In genomic region chr6:148367094-148367539, GRCm38 (mm10) we compare ENCODE assay signal across 22 mouse cellular contexts.
DNase-seq lines count a peak whose midpoint lies in the region; ATAC-seq lines count a peak whose summit lies in the region.
"Had no signal": no experiment of that assay in that cellular context is flagged by ENCODE, and none has a peak within 500 bp of the region (broad histone marks: within the 10 kb centered on the region; RNA-seq: fewer than 3 reads in every experiment).

No protein-coding gene starts in this region.

- H3K4me2 ChIP-seq in embryonic facial prominence, embryonic 11.5 days (ENCODE audit: low read depth, low read length) = no peak overlapping the region
- H3K4me2 ChIP-seq in kidney, embryonic 16.5 days (replicated peaks; ENCODE audit: low read depth, low read length) = no peak overlapping the region
- no peak overlapping the region for H3K4me2 ChIP-seq in neural tube, embryonic 13.5 days
- H3K4me2 ChIP-seq: heart, embryonic 13.5 days; liver, embryonic 15.5 days had no signal

- H3K36me3 ChIP-seq in embryonic facial prominence, embryonic 11.5 days (replicated peaks; ENCODE audit: control insufficient read depth, insufficient read depth, low read depth, low read length) = no peaks in the 10 kb centered on the region
- no peaks in the 10 kb centered on the region for H3K36me3 ChIP-seq in embryonic facial prominence, embryonic 10.5 days (replicated peaks)
- H3K36me3 ChIP-seq in kidney, embryonic 16.5 days (ENCODE audit: insufficient read depth, low read length) = no peaks in the 10 kb centered on the region
- H3K36me3 ChIP-seq in neural tube, embryonic 13.5 days = no peaks in the 10 kb centered on the region
- H3K36me3 ChIP-seq: heart, embryonic 13.5 days; liver, embryonic 15.5 days had no signal

- H3K9ac ChIP-seq in embryonic facial prominence, embryonic 11.5 days (replicated peaks; ENCODE audit: low read length) = no peak overlapping the region
- no peak overlapping the region for H3K9ac ChIP-seq in kidney, embryonic 16.5 days (replicated peaks; ENCODE audit: low read length)
- H3K9ac ChIP-seq in neural tube, embryonic 13.5 days = no peak overlapping the region
- H3K9ac ChIP-seq: heart, embryonic 13.5 days; liver, embryonic 15.5 days had no signal

- 30% methylated on average over 4 of the region's 4 CpGs for WGBS in embryonic facial prominence, embryonic 11.5 days
- whole genome bisulfite sequencing in embryonic facial prominence, embryonic 10.5 days = 35% methylated on average over 4 of the region's 4 CpGs
- 17% methylated on average over 4 of the region's 4 CpGs for WGBS in kidney, embryonic 16.5 days
- WGBS in neural tube, embryonic 13.5 days = 7% methylated on average over 4 of the region's 4 CpGs

- H3K9me3 ChIP-seq in embryonic facial prominence, embryonic 11.5 days (replicated peaks; ENCODE audit: control insufficient read depth, low read length) = no peaks in the 10 kb centered on the region
- H3K9me3 ChIP-seq in embryonic facial prominence, embryonic 10.5 days = no peaks in the 10 kb centered on the region
- H3K9me3 ChIP-seq in kidney, embryonic 16.5 days (ENCODE audit: low read length) = no peaks in the 10 kb centered on the region
- no peaks in the 10 kb centered on the region for H3K9me3 ChIP-seq in neural tube, embryonic 13.5 days
- H3K9me3 ChIP-seq: liver, embryonic 15.5 days had no signal

- no peak overlapping the region for H3K27ac ChIP-seq in embryonic facial prominence, embryonic 11.5 days (replicated peaks; ENCODE audit: low read depth, low read length)
- no peak overlapping the region for H3K27ac ChIP-seq in embryonic facial prominence, embryonic 10.5 days (replicated peaks)
- H3K27ac ChIP-seq in kidney, embryonic 16.5 days (ENCODE audit: low read length) = peak overlapping the region; percentile 63
- H3K27ac ChIP-seq in neural tube, embryonic 13.5 days (replicated peaks) = peak overlapping the region; percentile 49; the same call in 1 of the 2 replicates
- H3K27ac ChIP-seq: gastrocnemius, adult 2 months; heart, embryonic 13.5 days; liver, embryonic 15.5 days had no signal

- H3K27me3 ChIP-seq in embryonic facial prominence, embryonic 11.5 days (ENCODE audit: control insufficient read depth, insufficient read depth, low read length) = no peaks in the 10 kb centered on the region
- no peaks in the 10 kb centered on the region for H3K27me3 ChIP-seq in embryonic facial prominence, embryonic 10.5 days (replicated peaks; ENCODE audit: low read depth, poor library complexity, severe bottlenecking)
- no peaks in the 10 kb centered on the region for H3K27me3 ChIP-seq in kidney, embryonic 16.5 days (ENCODE audit: insufficient read depth, low read length)
- no peaks in the 10 kb centered on the region for H3K27me3 ChIP-seq in neural tube, embryonic 13.5 days
- H3K27me3 ChIP-seq: CH12.LX; heart, embryonic 13.5 days; liver, embryonic 15.5 days; megakaryocyte, embryonic 14.5 days had no signal

- ATAC-seq in embryonic facial prominence, embryonic 11.5 days (replicated peaks; ENCODE audit: insufficient number of reproducible peaks, low FRiP score, low TSS enrichment, low read depth) = no peak
- ATAC-seq in kidney, embryonic 16.5 days (ENCODE audit: low FRiP score, low TSS enrichment) = peak; percentile 87
- peak; percentile 81 for ATAC-seq in neural tube, embryonic 13.5 days (ENCODE audit: low read depth)
- ATAC-seq: forebrain, embryonic 14.5 days; midbrain, embryonic 16.5 days had no signal

- peak; percentile 39 for DNase-seq in embryonic facial prominence, embryonic 11.5 days (ENCODE audit: low spot score)
- no peak for DNase-seq in embryonic facial prominence, embryonic 10.5 days (ENCODE audit: low spot score)
- no peak for DNase-seq in kidney, adult 18-20 months
- peak; percentile 68 for DNase-seq in forelimb bud, embryonic 11.5 days (ENCODE audit: low read depth, low spot score)
- DNase-seq in left cerebral cortex, adult 18-20 months (ENCODE audit: low spot score in 2 of 2) = no peak
- DNase-seq: adrenal gland, adult 8-10 months; cerebellum, adult 2 months; gastrocnemius, adult 2 months; heart, postnatal 4 days; layer of hippocampus, postnatal 36 days; left cerebral cortex, postnatal 4 days; lung, postnatal 14 days; right cerebral cortex, postnatal 25 days; thymus, postnatal 25 days had no signal

- H3K4me3 ChIP-seq in embryonic facial prominence, embryonic 11.5 days (ENCODE audit: low read depth, low read length) = no peak overlapping the region
- H3K4me3 ChIP-seq in embryonic facial prominence, embryonic 10.5 days = no peak overlapping the region
- H3K4me3 ChIP-seq in kidney, embryonic 16.5 days (ENCODE audit: low read length) = no peak overlapping the region
- H3K4me3 ChIP-seq in neural tube, embryonic 13.5 days = no peak overlapping the region
- H3K4me3 ChIP-seq: gastrocnemius, adult 2 months; heart, embryonic 13.5 days; liver, embryonic 15.5 days; megakaryocyte, embryonic 14.5 days had no signal

- H3K4me1 ChIP-seq in embryonic facial prominence, embryonic 11.5 days (ENCODE audit: control insufficient read depth, insufficient read depth, low read length) = no peaks in the 10 kb centered on the region
- H3K4me1 ChIP-seq in embryonic facial prominence, embryonic 10.5 days = peaks cover 6% of the 10 kb centered on the region
- H3K4me1 ChIP-seq in kidney, embryonic 16.5 days (ENCODE audit: insufficient read depth, low read length) = peaks cover 12% of the 10 kb centered on the region
- H3K4me1 ChIP-seq in neural tube, embryonic 13.5 days (replicated peaks) = peaks cover 16% of the 10 kb centered on the region
- H3K4me1 ChIP-seq: liver, embryonic 15.5 days had no signal

Comparison
In these comparisons a context has a peak if more than half of its experiments do, and no peak if none do; other contexts are left out.
1. DNase-seq: peak in embryonic facial prominence, embryonic 11.5 days (single experiment) and forelimb bud, embryonic 11.5 days (single experiment); none in embryonic facial prominence, embryonic 10.5 days (single experiment), kidney, adult 18-20 months (single experiment) and left cerebral cortex, adult 18-20 months (0 of 2).
2. H3K27ac ChIP-seq: peak in kidney, embryonic 16.5 days (single experiment) and neural tube, embryonic 13.5 days (single experiment); none in embryonic facial prominence, embryonic 11.5 days (single experiment) and embryonic facial prominence, embryonic 10.5 days (single experiment).